Mouse (Mus musculus) megakaryocyte, embryonic 14.5 days (primary cell): ENCODE measurements at regions not wholly inside any gene's neighbourhood (a gene's known extent, or its start where the extent isn't known, plus 50 kb on each side); places are given as distances from the start of the nearest gene placed in this dataset.

Source experiments
- FLI1 ChIP-seq: IDR thresholded peaks from 2 replicates; pipeline ENCODE4 v1.6.1; 2012; ENCODE audit warnings: low read length, inconsistent platforms, mixed read lengths
- GATA1 ChIP-seq: IDR thresholded peaks from 3 replicates; pipeline ENCODE4 v1.6.1; 2012; ENCODE audit warnings: mixed read lengths, low read length, inconsistent platforms, borderline replicate concordance

DNA sequence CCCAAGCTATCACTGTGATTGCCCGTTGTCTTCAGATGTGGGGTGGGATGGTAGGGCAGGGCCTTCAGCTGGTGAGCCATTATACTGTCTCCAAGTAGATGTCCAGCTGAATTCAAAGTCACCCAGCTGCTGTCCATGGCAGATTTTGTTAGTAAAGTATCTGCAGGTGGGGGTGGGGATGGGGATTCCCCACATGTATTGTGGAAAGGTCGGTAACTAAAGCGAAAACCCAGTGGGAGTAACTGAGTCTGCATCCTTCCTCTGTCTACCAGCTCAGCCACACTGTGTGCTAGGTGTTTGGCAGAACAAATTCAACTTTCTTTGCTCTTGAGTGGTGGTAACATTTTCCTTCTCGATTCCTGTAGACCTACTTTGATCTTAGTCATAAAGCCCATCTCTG lies 163.2 kb upstream of the 1700056E22Rik start:
- no peak for TF ChIP-seq GATA1
- no peak for TF ChIP-seq FLI1
